Mouse (Mus musculus): ENCODE results near the gene Rps10. TPM values are rescaled to one million over a fixed set of nuclear protein-coding genes. Genes with fewer than 3 reads are reported as not detected.

Rps10 gene
- polyA plus RNA-seq, 1 experiment: 1,233 TPM

- DNase-seq (ENCODE audit: low read depth, low spot score): no peak
- WGBS: 66% methylated on average over 9 of the region's 9 CpGs
These were observed 49.8 kb downstream of the Rps10 start for GRCm38 (mm10) chr17:27586661-27587060.

DNA sequence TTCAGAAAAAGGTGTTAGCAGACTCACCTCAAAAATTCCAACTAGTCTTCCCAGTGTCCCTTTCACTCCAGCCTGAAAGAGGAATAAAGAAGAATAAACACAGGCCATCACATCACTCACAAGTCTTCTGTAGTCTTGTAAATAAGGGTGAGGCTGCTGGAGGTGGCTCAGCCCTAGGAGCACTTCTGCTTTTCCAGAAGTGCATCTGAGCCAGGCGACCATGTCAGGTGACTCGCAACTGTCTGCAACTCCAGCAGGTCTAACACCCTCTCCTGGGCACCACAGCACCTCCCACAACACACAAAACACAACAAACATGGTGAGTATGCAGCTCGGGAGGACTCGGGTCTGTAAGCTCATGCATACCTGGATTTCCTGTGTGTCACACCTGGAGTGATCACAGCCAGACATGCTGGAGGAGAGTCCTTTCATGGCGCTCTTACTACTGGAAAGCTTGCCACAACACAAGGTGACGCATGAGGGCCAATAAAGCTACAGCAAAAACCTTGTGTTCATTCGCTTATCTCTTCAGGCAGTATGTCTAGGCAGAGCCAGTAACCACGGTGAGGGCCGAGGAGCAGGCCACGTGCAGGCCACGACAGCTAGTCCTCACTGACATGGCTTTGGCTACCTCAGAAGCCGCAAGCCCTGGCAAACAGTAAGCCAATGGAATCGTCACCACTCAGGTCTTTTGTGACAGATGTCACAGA, 53.1 kb downstream of the Rps10 start:
- WGBS: 84% methylated on average over 13 of the region's 13 CpGs
- DNase-seq (ENCODE audit: low read depth, low spot score): no peak

Other genes starting within 250 kb of the Rps10 start
- gene Grm4, start 115.3 kb downstream of the Rps10 start, polyA plus RNA-seq (2012; rRNA removed): 0.84 and 1.1 TPM in 2 replicates
- gene Hmga1, start 80.2 kb downstream of the Rps10 start, polyA plus RNA-seq (2012; rRNA removed): 165 and 173 TPM in 2 replicates
- 28.5 and 33.5 TPM in 2 replicates for gene AI413582, start 70.9 kb downstream of the Rps10 start, polyA plus RNA-seq (2012; rRNA removed)
- gene Nudt3, start 13.2 kb downstream of the Rps10 start, polyA plus RNA-seq (2012; rRNA removed): 52.5 and 55.9 TPM in 2 replicates
- gene RPS10-NUDT3, start 1.4 kb downstream of the Rps10 start, polyA plus RNA-seq (2012; rRNA removed): not detected in 2 replicates
- gene Pacsin1, start 18.8 kb upstream of the Rps10 start, polyA plus RNA-seq (2012; rRNA removed): 1.1 and 1.2 TPM in 2 replicates
- 57.1 and 68.0 TPM in 2 replicates for gene Spdef, start 92.3 kb upstream of the Rps10 start, polyA plus RNA-seq (2012; rRNA removed)
- 78.2 and 81.5 TPM in 2 replicates for gene D17Wsu92e, start 184.0 kb upstream of the Rps10 start, polyA plus RNA-seq (2012; rRNA removed)
- gene Snrpc, start 201.5 kb upstream of the Rps10 start, polyA plus RNA-seq (2012; rRNA removed): 79.3 and 93.1 TPM in 2 replicates
- 2.2 and 3.5 TPM in 2 replicates for gene Uhrf1bp1, start 219.8 kb upstream of the Rps10 start, polyA plus RNA-seq (2012; rRNA removed)

Measured in large intestine, adult 2 months (tissue).